Mouse (Mus musculus): ENCODE measurements around the gene Nasp. TPM values are rescaled to one million over a fixed set of nuclear protein-coding genes. Genes with fewer than 3 reads are reported as not detected.

The Nasp gene
- polyA plus RNA-seq, 1 experiment from 2014 or later: 187 TPM

DNA sequence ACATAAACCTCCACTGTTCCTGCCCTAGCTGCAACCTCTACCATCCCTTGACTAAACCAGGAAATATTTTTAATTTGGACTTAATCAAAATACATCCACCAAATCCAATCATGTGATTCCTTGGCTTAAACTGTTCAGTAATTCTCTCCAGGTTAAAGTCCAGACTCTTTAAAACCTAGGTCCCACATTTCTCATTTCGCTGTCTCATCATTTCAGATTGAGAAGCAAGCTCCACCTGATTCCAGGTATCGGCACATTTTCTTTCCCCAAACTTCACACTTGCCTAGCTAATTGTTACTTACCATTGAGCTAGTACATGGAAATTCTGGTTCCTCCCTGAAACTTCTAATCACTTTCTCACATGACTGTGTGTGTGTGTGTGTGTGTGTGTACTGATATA, 21.7 kb upstream of the Nasp start:
- H3K9ac ChIP-seq (ENCODE audit: low read depth, low read length): no peak overlapping the region
- WGBS: 85% methylated on average over 2 of the region's 2 CpGs

DNA sequence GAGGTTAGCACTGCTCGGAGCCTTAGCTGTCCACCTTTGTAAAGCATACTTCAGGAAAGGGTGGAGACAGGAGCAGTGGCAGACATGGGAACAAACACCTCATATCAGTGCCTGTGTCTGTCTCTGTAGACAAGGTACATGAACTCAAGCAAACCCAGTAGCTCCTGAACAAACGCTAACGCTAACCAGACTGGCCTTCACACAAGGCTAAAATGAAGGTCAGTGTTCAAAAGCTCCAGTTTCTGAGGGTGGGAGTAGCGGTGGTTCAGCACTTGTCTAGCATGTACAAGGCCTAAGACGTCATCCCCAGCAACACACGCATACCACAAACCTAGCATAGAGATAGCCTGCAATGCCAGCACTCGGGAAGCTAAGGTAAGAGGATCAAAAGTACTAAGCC, 17.9 kb upstream of the Nasp start:
- Histone ChIP-seq H3K9me3 (ENCODE audit: control insufficient read depth, low read length) (no peaks in the 10 kb centered on the region), H3K27ac (ENCODE audit: low read depth, low read length) (no peak overlapping the region), H3K4me1 (replicated peaks; ENCODE audit: control insufficient read depth, insufficient read depth, low read length) (peaks cover 15% of the 10 kb centered on the region), H3K36me3 (ENCODE audit: control insufficient read depth, insufficient read depth, low read length) (peaks cover 34% of the 10 kb centered on the region), H3K4me2 (no peak overlapping the region), H3K27me3 (replicated peaks; ENCODE audit: control insufficient read depth, insufficient read depth, low read length) (no peaks in the 10 kb centered on the region), H3K4me3 (ENCODE audit: low read depth, low read length) (no peak overlapping the region), H3K9ac (ENCODE audit: low read depth, low read length) (no peak overlapping the region)
- ATAC-seq (replicated peaks; ENCODE audit: low FRiP score) (no peak), DNase-seq (ENCODE audit: low spot score) (no peak)
- 88% methylated on average over 7 of the region's 7 CpGs for WGBS

More for the DNA sequence above, 21.7 kb upstream of the Nasp start:
- DNase-seq (ENCODE audit: low spot score) (no peak), ATAC-seq (replicated peaks; ENCODE audit: low FRiP score) (no peak)
- peaks cover 11% of the 10 kb centered on the region for H3K36me3 ChIP-seq (ENCODE audit: control insufficient read depth, insufficient read depth, low read length)
- no peak overlapping the region for H3K27ac ChIP-seq (ENCODE audit: low read depth, low read length)
- H3K4me1 ChIP-seq (replicated peaks; ENCODE audit: control insufficient read depth, insufficient read depth, low read length): peaks cover 17% of the 10 kb centered on the region
- H3K4me3 ChIP-seq (ENCODE audit: low read depth, low read length): peak overlapping the region; percentile 87; the same call in 1 of the 2 replicates
- H3K27me3 ChIP-seq (replicated peaks; ENCODE audit: control insufficient read depth, insufficient read depth, low read length): no peaks in the 10 kb centered on the region
- peak overlapping the region; percentile 72 for H3K4me2 ChIP-seq
- H3K9me3 ChIP-seq (ENCODE audit: control insufficient read depth, low read length): no peaks in the 10 kb centered on the region

DNA sequence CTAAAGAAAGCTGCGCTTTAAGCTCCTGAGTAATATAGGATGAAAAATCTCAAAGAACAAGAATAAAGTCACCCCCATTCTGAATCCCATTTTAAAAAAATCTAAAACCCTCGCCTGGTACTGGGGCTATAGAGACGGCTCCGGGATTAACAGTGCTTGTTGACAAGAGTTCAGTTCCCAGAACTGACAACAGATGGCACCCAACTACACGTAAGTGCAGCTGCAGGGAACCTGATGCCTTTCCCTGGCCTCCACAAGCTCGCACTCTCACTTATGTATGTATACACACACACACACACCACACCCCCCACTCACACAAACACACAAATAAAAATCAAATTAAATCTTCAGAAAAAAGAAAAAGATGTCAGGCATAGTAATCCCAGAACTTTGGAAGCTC, 16.6 kb upstream of the Nasp start:
- H3K9ac ChIP-seq (ENCODE audit: low read depth, low read length): no peak overlapping the region
- no peak overlapping the region for H3K27ac ChIP-seq (ENCODE audit: low read depth, low read length)
- no peaks in the 10 kb centered on the region for H3K9me3 ChIP-seq (ENCODE audit: control insufficient read depth, low read length)
- 62% methylated on average over 6 of the region's 6 CpGs for WGBS
- H3K36me3 ChIP-seq (ENCODE audit: control insufficient read depth, insufficient read depth, low read length): peaks cover 41% of the 10 kb centered on the region
- H3K4me1 ChIP-seq (replicated peaks; ENCODE audit: control insufficient read depth, insufficient read depth, low read length): peaks cover 8% of the 10 kb centered on the region; the same call in 1 of the 2 replicates
- no peak overlapping the region for H3K4me2 ChIP-seq
- ATAC-seq (replicated peaks; ENCODE audit: low FRiP score) (peak; percentile 49; the same call in 1 of the 2 replicates), DNase-seq (ENCODE audit: low spot score) (no peak)
- H3K27me3 ChIP-seq (replicated peaks; ENCODE audit: control insufficient read depth, insufficient read depth, low read length): no peaks in the 10 kb centered on the region
- H3K4me3 ChIP-seq (ENCODE audit: low read depth, low read length): no peak overlapping the region

DNA sequence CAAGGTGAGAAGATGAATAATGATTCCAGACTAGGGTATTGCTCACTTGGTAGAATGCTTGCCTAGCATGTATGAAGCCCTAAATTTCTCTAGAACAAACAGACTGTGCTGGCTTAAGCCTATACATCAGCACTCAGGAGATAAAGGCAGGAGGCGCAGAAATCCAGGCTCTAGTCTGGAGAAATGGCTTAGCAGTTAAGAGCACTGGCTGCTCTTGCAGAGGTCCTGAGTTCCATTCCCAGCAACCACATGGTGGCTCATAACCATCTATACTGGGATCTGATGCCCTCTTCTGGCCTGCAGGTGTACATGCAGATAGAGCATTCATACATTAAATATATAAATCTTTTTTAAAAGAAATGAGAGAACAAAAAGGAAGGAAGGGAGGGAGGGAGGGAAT, 14.3 kb upstream of the Nasp start:
- 95% methylated on average over 1 of the region's 1 CpGs for WGBS
- Histone ChIP-seq H3K9me3 (ENCODE audit: control insufficient read depth, low read length) (no peaks in the 10 kb centered on the region), H3K4me2 (no peak overlapping the region), H3K36me3 (ENCODE audit: control insufficient read depth, insufficient read depth, low read length) (peaks cover 49% of the 10 kb centered on the region), H3K27ac (ENCODE audit: low read depth, low read length) (no peak overlapping the region), H3K4me3 (ENCODE audit: low read depth, low read length) (no peak overlapping the region), H3K27me3 (replicated peaks; ENCODE audit: control insufficient read depth, insufficient read depth, low read length) (no peaks in the 10 kb centered on the region), H3K9ac (ENCODE audit: low read depth, low read length) (no peak overlapping the region), H3K4me1 (replicated peaks; ENCODE audit: control insufficient read depth, insufficient read depth, low read length) (no peaks in the 10 kb centered on the region)
- ATAC-seq (replicated peaks; ENCODE audit: low FRiP score) (no peak), DNase-seq (ENCODE audit: low spot score) (no peak)

DNA sequence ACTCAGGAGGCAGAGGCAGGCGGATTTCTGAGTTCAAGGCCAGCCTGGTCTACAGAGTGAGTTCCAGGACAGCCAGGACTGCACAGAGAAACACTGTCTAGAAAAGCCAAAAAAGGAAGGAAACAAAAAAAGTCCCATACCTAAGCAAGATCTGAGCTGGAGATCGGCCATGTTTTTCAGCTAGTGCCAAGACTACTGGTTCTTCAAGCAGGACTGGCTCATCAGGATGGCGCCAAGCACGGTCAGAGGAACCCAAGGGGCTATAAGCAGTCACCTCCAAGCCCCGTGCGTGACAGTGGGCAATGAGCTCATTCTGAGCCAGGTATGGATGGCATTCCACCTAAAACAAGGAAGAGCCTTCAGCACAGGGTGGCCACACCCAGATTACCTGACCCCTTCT, 11.1 kb upstream of the Nasp start:
- no peaks in the 10 kb centered on the region for H3K9me3 ChIP-seq (ENCODE audit: control insufficient read depth, low read length)
- H3K9ac ChIP-seq (ENCODE audit: low read depth, low read length): no peak overlapping the region
- no peak overlapping the region for H3K4me2 ChIP-seq
- H3K27me3 ChIP-seq (replicated peaks; ENCODE audit: control insufficient read depth, insufficient read depth, low read length): no peaks in the 10 kb centered on the region
- H3K36me3 ChIP-seq (ENCODE audit: control insufficient read depth, insufficient read depth, low read length): peaks cover 57% of the 10 kb centered on the region
- 94% methylated on average over 6 of the region's 6 CpGs for WGBS
- ATAC-seq (replicated peaks; ENCODE audit: low FRiP score) (no peak), DNase-seq (ENCODE audit: low spot score) (no peak)
- H3K27ac ChIP-seq (ENCODE audit: low read depth, low read length): no peak overlapping the region
- H3K4me3 ChIP-seq (ENCODE audit: low read depth, low read length): no peak overlapping the region
- no peaks in the 10 kb centered on the region for H3K4me1 ChIP-seq (replicated peaks; ENCODE audit: control insufficient read depth, insufficient read depth, low read length)

DNA sequence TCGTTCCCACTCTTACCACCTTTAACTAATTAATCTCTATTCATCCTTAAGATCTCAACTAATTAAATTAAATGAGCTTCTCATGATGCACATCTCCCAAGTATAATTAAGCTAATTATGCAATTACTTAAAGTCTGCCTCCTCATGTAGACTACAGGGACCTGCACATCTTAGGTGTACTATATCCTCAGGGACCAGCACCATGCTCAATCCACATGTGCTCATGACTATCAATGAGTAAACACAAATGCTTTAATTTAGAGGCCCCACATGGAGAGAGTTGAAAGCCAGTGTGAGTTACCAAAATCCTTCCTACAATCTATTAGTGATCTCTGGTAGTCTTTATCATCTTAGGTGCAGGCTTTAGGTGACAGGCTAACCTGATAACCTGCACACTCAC, 7.5 kb upstream of the Nasp start:
- Histone ChIP-seq H3K4me2 (no peak overlapping the region), H3K36me3 (ENCODE audit: control insufficient read depth, insufficient read depth, low read length) (peaks cover 36% of the 10 kb centered on the region), H3K9ac (ENCODE audit: low read depth, low read length) (no peak overlapping the region), H3K27me3 (replicated peaks; ENCODE audit: control insufficient read depth, insufficient read depth, low read length) (no peaks in the 10 kb centered on the region), H3K9me3 (ENCODE audit: control insufficient read depth, low read length) (no peaks in the 10 kb centered on the region), H3K4me1 (replicated peaks; ENCODE audit: control insufficient read depth, insufficient read depth, low read length) (no peaks in the 10 kb centered on the region), H3K4me3 (ENCODE audit: low read depth, low read length) (no peak overlapping the region), H3K27ac (ENCODE audit: low read depth, low read length) (no peak overlapping the region)
- WGBS: 88% methylated on average over 1 of the region's 1 CpGs
- ATAC-seq (replicated peaks; ENCODE audit: low FRiP score) (no peak), DNase-seq (ENCODE audit: low spot score) (no peak)

DNA sequence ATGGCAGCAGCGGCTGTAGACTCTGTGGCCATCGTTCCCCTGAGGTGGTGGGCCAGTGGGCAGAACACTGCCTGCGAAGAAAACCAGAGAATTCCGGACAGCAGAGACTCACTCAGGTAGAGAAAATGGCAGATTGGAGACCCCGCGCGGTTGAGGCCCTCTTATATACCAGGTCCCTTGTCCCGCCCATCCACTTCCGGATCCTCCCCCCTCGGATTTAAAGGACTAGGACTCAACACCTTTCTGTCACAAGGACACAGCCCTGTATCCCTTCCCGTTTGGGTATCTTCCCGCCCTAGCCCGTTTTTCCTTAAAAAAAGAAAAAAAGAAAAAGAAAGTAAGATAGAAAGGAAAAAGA, 403 bp downstream of the Nasp start:
- Histone ChIP-seq H3K4me1 (replicated peaks; ENCODE audit: control insufficient read depth, insufficient read depth, low read length) (no peaks in the 10 kb centered on the region; the same call in 1 of the 2 replicates), H3K27me3 (replicated peaks; ENCODE audit: control insufficient read depth, insufficient read depth, low read length) (no peaks in the 10 kb centered on the region), H3K9ac (ENCODE audit: low read depth, low read length) (peak overlapping the region; percentile 97), H3K4me2 (peak overlapping the region; percentile 85), H3K4me3 (ENCODE audit: low read depth, low read length) (peak overlapping the region; percentile 91), H3K36me3 (ENCODE audit: control insufficient read depth, insufficient read depth, low read length) (no peaks in the 10 kb centered on the region), H3K9me3 (ENCODE audit: control insufficient read depth, low read length) (no peaks in the 10 kb centered on the region), H3K27ac (ENCODE audit: low read depth, low read length) (peak overlapping the region; percentile 94)
- peak; percentile 95 for DNase-seq (ENCODE audit: low spot score)
- peak; percentile 86 for ATAC-seq (replicated peaks; ENCODE audit: low FRiP score)
- WGBS: under 1% methylated on average over 13 of the region's 13 CpGs

DNA sequence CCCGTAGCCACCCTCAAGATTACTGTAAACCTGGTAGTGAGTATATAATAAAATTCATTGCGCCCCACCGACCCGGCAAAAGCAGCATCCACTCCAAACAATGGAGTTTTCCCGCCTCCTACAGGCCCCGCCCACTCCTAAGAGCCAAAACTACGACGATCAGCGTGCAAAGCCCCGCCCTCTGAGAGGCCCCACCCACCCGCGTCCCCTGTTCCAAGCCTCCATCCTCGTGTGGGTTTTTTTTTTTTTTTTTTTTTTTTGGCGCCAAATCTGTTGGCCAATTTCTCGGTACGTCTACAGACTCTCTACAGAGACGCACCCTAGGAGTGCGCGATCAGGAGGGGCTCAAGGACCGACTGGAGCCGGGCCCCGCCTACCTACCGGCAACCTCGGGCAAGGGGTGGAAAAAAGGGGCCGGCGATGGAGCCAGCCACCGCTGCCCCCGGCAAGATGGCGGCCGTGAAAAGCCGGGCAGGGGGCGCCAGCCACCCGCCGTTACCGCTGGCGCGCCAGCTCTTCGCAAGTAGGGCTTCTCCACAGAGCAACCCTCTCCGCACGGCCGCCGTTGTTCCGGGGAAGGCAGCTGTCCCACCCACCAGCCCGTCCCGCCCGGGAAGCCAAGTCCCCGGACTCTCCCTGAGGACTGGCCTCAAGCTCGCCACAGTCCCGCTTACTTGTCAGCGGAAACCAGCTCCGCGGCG, 933 bp downstream of the Nasp start:
- ATAC-seq (replicated peaks; ENCODE audit: low FRiP score) (peak; percentile 79), DNase-seq (ENCODE audit: low spot score) (peak; percentile 88)
- Histone ChIP-seq H3K4me2 (peak overlapping the region; percentile 85), H3K27me3 (replicated peaks; ENCODE audit: control insufficient read depth, insufficient read depth, low read length) (no peaks in the 10 kb centered on the region), H3K9ac (ENCODE audit: low read depth, low read length) (peak overlapping the region; percentile 97), H3K27ac (ENCODE audit: low read depth, low read length) (peak overlapping the region; percentile 94), H3K4me1 (replicated peaks; ENCODE audit: control insufficient read depth, insufficient read depth, low read length) (no peaks in the 10 kb centered on the region; the same call in 1 of the 2 replicates), H3K36me3 (ENCODE audit: control insufficient read depth, insufficient read depth, low read length) (no peaks in the 10 kb centered on the region), H3K4me3 (ENCODE audit: low read depth, low read length) (peak overlapping the region; percentile 91), H3K9me3 (ENCODE audit: control insufficient read depth, low read length) (no peaks in the 10 kb centered on the region)
- under 1% methylated on average over 52 of the region's 53 CpGs for WGBS

DNA sequence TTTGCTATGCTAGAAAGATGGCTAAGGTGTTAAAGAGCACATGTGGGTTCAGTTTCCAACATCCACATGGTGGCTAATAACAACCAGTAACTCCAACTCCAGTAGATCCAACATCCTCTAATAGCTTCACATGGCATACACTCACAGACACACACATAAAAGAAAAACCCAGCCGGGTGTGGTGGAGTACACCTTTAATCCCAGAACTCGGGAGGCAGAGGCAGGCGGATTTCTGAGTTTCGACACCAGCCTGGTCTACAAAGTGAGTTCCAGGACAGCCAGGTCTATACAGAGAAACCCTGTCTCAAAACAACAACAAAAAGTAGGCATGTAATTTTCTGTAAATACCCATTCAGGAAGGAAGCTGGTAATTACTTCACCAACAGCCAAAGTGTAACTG, 2.9 kb downstream of the Nasp start:
- peak overlapping the region; percentile 85; the same call in 1 of the 2 replicates for H3K4me2 ChIP-seq
- ATAC-seq (replicated peaks; ENCODE audit: low FRiP score) (no peak), DNase-seq (ENCODE audit: low spot score) (no peak)
- H3K27me3 ChIP-seq (replicated peaks; ENCODE audit: control insufficient read depth, insufficient read depth, low read length): no peaks in the 10 kb centered on the region
- 0 out of 2 replicates have a peak overlapping the region, but pooled peaks have one; percentile 91 for H3K4me3 ChIP-seq (ENCODE audit: low read depth, low read length)
- peaks cover 11% of the 10 kb centered on the region; the same call in 1 of the 2 replicates for H3K36me3 ChIP-seq (ENCODE audit: control insufficient read depth, insufficient read depth, low read length)
- no peak overlapping the region for H3K27ac ChIP-seq (ENCODE audit: low read depth, low read length)
- H3K4me1 ChIP-seq (replicated peaks; ENCODE audit: control insufficient read depth, insufficient read depth, low read length): no peaks in the 10 kb centered on the region; the same call in 1 of the 2 replicates
- WGBS: 87% methylated on average over 4 of the region's 4 CpGs
- H3K9me3 ChIP-seq (ENCODE audit: control insufficient read depth, low read length): no peaks in the 10 kb centered on the region
- H3K9ac ChIP-seq (ENCODE audit: low read depth, low read length): no peak overlapping the region

All from liver, embryonic 11.5 days (tissue).